Mouse (Mus musculus): ENCODE measurements around the gene Tulp2.
"Not testable (repeated sequence)": the region's sequence is repeated elsewhere in the genome, so short reads cannot be mapped to it uniquely, and the experiment has no call there.

DNA sequence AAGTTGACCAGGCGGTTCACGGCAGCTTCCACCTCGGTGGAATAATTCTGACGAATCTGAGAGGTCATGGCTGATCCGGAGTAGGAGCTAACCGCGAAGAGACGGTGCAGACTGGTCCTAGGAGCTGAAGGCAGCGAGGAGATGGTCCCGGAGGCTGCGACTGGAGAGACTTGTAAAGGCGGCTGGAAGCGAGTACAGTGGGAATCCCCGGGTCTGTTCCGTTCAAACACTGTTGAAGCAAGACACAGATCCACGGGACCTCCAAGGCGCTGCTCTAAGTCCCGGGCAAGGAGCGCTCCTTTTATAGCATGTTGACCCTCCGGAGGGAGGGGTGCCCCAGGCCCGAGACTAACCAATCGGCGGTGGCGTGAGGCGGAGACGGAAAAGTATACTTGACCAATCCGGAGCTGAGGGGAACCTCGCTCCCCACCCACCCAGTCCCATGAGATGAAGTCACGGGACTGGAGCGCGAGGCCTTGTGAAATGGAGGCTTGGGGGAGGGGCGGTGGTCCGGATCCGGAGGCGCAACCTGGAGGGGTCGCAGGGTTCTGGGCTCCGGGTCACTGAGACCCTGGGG, 22.0 kb upstream of the Tulp2 start, which contains the start of gene Ftl1:
- peak; percentile 95 for TF ChIP-seq POLR2A (IDR thresholded peaks at IDR 0.05; ENCODE audit: borderline replicate concordance, extremely low read depth, low read depth, low read length)
- not testable (repeated sequence) for TF ChIP-seq CTCF (IDR thresholded peaks at IDR 0.05; ENCODE audit: insufficient read depth, low read length)
